Mouse (Mus musculus) thymus, postnatal 36 days (tissue): ENCODE results near the gene Baz2b.
A peak's percentile ranks its signal among the peaks of the same experiment; 100 is the strongest.
"Not testable (repeated sequence)": the region's sequence is repeated elsewhere in the genome, so short reads cannot be mapped to it uniquely, and the experiment has no call there.

Source experiments
- DNase-seq, 2 experiments: peaks; one replicate each; pipeline ENCODE4 v3.0.0; 2022; ENCODE audit warnings: mixed read lengths in 2 of 2

Gene Baz2b

DNA sequence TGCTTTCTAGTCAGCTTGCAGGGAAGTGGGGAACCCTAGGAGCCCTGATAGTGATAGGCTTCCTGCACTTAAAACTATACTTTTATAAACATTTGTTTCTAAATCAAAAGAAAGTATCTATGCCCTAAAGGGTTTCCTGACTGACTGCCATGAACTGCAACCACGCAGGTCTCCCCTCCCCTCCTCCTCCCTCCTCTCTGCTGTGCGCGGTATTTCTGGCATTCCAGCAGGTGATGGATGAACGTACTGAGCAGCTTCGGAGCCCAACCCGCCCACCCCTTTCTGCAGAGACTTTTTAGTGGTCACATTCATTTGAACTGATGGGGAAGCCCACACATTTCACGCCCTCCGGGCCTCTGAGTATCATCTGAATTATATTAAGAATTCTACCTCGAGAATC lies 273.3 kb downstream of the Baz2b start:
- DNase-seq: no peak

GRCm38 (mm10) chr2:59933129-59933528 lies 276.5 kb downstream of the Baz2b start:
- no peak for DNase-seq

DNA sequence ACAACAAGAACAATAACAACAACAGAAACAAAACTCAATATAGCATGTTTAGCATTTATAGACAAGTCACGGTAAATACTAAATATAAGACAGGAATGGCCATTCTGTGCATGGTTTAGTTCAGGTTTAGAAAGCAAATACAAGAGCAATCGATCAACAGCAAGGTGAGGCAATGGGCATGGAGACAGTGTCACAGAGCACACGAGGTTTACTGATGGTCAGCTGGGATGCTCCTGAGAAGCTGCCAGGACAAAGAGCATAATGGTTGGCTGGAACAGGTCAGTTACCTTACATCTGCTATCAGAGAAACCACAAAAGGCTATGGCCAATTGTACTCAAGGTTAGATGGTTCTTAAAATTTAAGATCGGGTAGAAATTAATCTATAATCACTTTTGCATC lies 277.4 kb downstream of the Baz2b start:
- no peak for DNase-seq

DNA sequence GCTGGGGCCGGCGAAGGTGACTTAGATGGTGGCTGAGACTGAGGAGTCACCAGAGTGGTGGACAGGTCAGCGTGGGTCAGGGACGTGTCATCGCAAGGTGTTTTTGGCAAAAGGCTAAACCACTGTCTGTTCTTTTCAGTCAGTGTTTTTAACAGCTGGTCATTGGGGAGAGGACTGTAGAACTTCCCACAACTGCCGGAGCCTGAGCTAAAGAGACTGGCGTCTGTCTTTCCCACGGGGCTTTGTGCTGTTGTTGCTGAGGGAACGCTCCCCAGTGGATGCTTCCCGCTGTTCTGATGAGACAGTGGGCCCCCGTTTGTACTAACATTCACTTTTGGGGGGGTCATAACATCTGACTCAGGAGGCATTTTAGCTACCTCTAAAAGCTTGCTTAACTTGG lies 296.0 kb downstream of the Baz2b start:
- DNase-seq: no peak

GRCm38 (mm10) chr2:59908048-59908447 lies 301.6 kb downstream of the Baz2b start:
- no peak for DNase-seq

DNA sequence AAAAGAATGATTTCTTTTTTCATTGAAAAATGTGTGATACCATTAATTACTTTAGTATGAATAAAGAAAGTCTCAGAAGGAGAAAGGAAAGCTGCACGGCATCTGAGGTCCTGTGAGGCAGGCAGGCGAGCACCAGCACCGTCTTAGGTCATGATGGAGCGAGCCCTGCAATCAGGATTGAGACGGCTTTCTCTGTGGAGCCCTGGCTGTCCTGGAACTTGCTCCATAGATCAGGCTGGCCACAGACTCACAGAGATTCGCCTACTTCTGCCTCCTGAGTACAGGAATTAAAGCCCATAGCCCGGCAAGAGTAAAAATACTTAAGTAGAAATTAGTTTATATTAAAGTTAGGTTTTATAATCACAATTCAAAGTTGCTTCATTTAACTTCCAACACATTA lies 305.6 kb downstream of the Baz2b start:
- no peak for DNase-seq

DNA sequence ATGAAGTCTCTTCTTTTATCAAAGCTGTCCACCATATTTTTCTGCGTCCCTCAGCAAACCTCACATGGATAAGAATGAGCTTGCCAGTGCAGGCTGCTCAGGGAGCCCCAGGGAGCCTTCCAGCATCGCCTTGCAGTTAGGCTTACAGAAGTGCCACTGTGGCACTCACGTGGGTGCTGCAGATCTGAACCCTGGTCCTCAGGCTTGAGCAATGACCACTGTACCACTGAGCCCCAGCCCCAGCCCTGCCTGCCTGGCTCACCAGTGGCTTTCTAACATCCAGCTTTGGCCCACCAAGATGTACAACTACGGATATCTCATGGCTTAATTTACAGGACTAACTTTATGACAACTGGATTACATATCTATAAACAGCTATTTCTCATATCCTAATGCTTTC lies 311.0 kb downstream of the Baz2b start:
- DNase-seq: peak in 1 of 2 experiments; percentile 20

DNA sequence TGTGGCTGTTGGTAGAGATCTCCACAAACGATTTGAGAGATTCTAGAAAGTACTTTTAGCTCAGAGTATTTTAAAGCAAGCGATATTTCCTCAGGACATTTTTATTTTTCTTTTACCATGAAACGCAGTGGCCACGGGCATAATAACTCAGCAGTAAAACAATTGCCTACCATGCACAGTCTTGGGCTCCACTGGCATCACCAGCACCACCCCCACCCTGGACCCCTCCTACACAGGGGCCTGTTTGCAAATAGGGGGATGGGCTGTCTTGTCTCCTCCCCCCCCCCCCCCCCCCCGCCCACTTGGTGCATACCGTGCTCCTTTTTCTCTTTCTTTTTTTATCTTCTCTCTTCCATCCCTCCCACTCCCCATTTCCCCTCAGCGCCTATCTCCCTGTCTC lies 311.5 kb downstream of the Baz2b start:
- no peak for DNase-seq

- no peak for DNase-seq
Observed at GRCm38 (mm10) chr2:59896837-59897236, 312.8 kb downstream of the Baz2b start.

DNA sequence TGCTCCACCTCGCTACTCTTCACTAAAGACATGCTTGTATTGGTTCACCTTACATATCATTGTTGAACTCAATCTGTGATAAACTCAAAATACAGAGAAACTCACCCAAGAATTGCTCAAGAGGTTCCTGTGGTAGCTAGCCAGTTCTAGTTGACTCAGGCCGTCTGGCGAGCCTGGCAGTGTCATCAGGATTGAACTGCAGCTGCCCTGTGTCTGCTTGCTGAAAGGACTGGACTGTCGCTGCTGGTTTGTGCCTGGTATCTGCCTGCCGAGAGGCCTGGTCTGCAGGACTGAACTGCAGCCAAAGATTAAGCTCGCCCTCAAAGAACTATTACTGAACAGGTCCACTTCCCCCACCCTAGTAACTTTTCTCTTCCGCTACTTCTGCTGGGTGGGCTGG lies 313.2 kb downstream of the Baz2b start:
- DNase-seq: no peak

- no peak for DNase-seq
Observed at GRCm38 (mm10) chr2:59889699-59890098, 319.9 kb downstream of the Baz2b start.

GRCm38 (mm10) chr2:59882742-59883281 lies 326.8 kb downstream of the Baz2b start:
- DNase-seq: no peak

GRCm38 (mm10) chr2:59881831-59882741 lies 327.6 kb downstream of the Baz2b start, which contains the start of gene Wdsub1:
Gene Wdsub1, minus strand, starts transcription at chr2:59882591.
- DNase-seq: peak; percentile 93 to 94

GRCm38 (mm10) chr2:59881404-59881803 lies 328.2 kb downstream of the Baz2b start:
- no peak for DNase-seq

DNA sequence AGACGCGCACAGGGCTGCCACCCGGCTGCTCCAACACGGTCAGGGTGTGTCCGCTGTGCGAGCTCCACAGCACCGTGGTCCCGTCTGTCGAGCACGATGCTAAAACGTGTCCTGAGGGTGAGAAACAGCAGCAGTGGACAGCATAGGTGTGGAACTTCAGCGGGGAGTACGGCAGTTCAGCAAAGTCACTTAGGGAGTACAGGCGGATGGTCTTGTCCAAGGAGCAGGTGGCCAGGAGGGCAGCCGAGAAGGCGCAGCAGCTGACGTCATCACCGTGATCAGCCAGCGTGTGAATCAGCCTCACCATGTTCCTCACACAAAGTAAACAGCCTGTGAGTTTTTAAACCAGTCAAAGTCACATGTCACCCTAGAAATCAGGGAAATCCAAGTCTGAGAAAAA lies 331.4 kb downstream of the Baz2b start:
- no peak for DNase-seq

DNA sequence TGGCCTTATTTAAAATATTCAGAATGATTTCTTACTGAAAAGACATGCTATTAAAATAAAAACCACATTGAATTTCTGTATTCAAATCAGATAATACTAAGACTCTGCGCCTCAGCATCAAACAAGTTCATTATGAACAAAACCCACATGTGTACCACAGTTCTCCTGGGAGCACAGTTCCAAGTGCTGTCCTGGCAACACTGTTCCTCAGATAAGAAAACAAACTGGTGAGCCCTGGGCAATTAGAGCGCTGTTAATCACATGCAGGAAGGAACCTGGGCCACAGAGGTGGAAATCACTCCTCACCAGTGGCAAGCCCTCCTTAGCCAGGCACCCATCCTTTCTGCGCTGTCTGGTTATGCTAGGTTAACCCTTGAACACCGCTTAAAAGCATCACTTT lies 332.3 kb downstream of the Baz2b start:
- DNase-seq: peak in 1 of 2 experiments; percentile 11

DNA sequence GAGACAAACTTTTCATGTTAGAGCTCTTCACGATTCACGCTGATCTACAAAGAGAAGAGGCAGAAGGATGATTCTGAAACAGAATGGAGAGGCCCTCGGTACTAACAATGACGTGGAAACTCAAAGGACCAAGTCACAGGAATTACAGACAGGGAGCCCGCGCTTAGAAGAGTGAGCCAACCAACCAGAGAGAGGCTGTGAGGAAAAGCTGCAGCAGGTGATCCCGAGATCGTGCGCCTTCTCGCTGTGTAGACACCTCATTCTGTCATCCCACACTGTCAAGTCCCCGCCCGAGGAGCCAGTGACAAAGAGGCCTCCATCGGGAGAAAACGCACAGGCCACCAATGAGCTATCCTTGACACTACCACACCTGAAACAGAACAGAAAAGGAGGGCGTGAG lies 333.2 kb downstream of the Baz2b start:
- no peak for DNase-seq

DNA sequence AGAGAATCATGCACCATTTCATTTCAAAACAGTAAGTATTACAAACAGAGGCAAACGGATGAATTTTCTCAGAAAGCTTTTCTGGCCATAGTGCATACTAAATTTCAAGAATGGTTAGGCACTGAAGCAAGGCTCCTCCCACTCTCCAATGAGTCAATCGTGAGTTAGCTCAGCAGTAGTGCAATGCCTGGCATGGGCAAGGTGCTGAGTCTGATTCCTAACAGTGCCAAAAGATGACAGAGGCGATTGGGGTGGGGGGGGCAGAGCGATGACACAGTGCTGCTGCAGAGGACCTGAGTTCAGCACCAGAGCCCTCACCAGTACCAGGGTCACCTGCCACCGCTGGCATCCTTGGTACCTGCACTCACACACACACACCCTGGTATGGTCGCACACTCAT lies 339.1 kb downstream of the Baz2b start:
- DNase-seq: no peak

GRCm38 (mm10) chr2:59862618-59863017 lies 347.0 kb downstream of the Baz2b start:
- no peak for DNase-seq

GRCm38 (mm10) chr2:59854363-59854762 lies 355.3 kb downstream of the Baz2b start:
- DNase-seq: no peak

- DNase-seq: no peak
Observed at GRCm38 (mm10) chr2:59853543-59853942, 356.1 kb downstream of the Baz2b start.

GRCm38 (mm10) chr2:59852916-59853315 lies 356.7 kb downstream of the Baz2b start:
- no peak for DNase-seq

DNA sequence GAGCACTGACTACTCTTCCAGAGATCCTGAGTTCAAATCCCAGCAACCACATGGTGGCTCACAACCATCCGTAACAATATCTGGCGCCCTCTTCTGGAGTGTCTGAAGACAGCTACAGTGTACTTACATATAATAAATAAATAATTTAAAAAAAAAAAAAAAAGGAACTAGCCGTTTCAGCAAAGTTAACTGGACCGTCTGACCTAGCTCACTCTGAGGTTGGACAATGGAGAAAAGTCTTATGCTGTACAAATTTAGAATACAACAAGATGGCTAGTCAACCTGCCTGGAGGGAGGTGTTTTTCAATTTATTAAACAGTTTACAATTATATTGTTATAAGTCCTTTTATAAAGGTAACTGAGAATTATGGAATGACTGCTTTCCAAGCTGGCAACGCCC lies 357.8 kb downstream of the Baz2b start:
- not testable (repeated sequence) for DNase-seq
